Mouse (Mus musculus) G1E (cell line): ENCODE data around the gene Thop1. TPM values are rescaled to one million over a fixed set of nuclear protein-coding genes. Genes with fewer than 3 reads are reported as not detected.

ENCODE experiments used
- ATAC-seq: 2 replicates; pipeline ENCODE4 v1.8.0; 2016; ENCODE audit warnings: mild to moderate bottlenecking; ENCODE audit not compliant: insufficient number of reproducible peaks, poor library complexity, low FRiP score, severe bottlenecking; ENCODE audit errors: extremely low read depth
- DNase-seq: peaks from one replicate; pipeline ENCODE4 v3.0.0; 2012; ENCODE audit warnings: low spot score
- H3K27me3 ChIP-seq: 2 replicates; pipeline ENCODE4 v1.6.1; 2012; ENCODE audit warnings: mild to moderate bottlenecking, low read length, inconsistent platforms; ENCODE audit not compliant: insufficient read depth
- H3K36me3 ChIP-seq: replicated peaks from 2 replicates; pipeline ENCODE3; 2012; ENCODE audit warnings: mild to moderate bottlenecking, inconsistent platforms
- H3K4me1 ChIP-seq: 2 replicates; pipeline ENCODE4 v1.6.1; 2012; ENCODE audit warnings: low read depth, low read length, inconsistent platforms, mixed read lengths; ENCODE audit not compliant: insufficient read depth
- H3K4me3 ChIP-seq: 2 replicates; pipeline ENCODE4 v1.5.1; 2012; ENCODE audit warnings: low read depth, mild to moderate bottlenecking, inconsistent platforms, low read length, moderate library complexity, mixed read lengths
- H3K9me3 ChIP-seq: replicated peaks from 2 replicates; pipeline ENCODE4 v1.6.1; 2012; ENCODE audit warnings: inconsistent platforms
- CTCF ChIP-seq: IDR thresholded peaks from 2 replicates; pipeline ENCODE4 v1.5.1; 2012; ENCODE audit warnings: low read depth, low read length, inconsistent platforms, mixed read lengths
- GATA1 ChIP-seq: IDR thresholded peaks from 2 replicates; pipeline ENCODE4 v1.6.1; 2012; ENCODE audit warnings: borderline replicate concordance, low read length, inconsistent platforms, mixed read lengths
- GATA2 ChIP-seq: IDR thresholded peaks from 2 replicates; pipeline ENCODE4 v1.6.1; 2012; ENCODE audit warnings: low read depth, low read length, inconsistent platforms, borderline replicate concordance
- POLR2AphosphoS5 ChIP-seq: IDR thresholded peaks from 2 replicates; pipeline ENCODE4 v1.6.1; 2012; ENCODE audit warnings: low read depth, low read length, inconsistent platforms; ENCODE audit not compliant: insufficient replicate concordance
- TAL1 ChIP-seq: conservative IDR thresholded peaks from 2 replicates; pipeline ENCODE4 v1.6.1; 2012; ENCODE audit warnings: low read depth, low read length, inconsistent platforms, mixed read lengths
- polyA plus RNA-seq: library from polyadenylated mRNA; stranded (reverse); fragments of >175 nt; gene quantifications from 2 replicates; pipeline ENCODE4 v1.2.3, GENCODE M21; 2012
- total RNA-seq, 2 experiments: library from RNA; stranded (forward) in 1 of 2; stranded (reverse) in 1 of 2; fragments of 200-1000 nt in 1 of 2; fragments of >200 nt in 1 of 2; fragmentation: Nextera tagmentation in 1 of 2; gene quantifications; 2 replicates each; pipeline ENCODE4 v1.2.3; 2014 to 2017

Gene Thop1
- total and polyA plus RNA-seq, 3 experiments = 15.9 to 81.6 (median 19.0) TPM

DNA sequence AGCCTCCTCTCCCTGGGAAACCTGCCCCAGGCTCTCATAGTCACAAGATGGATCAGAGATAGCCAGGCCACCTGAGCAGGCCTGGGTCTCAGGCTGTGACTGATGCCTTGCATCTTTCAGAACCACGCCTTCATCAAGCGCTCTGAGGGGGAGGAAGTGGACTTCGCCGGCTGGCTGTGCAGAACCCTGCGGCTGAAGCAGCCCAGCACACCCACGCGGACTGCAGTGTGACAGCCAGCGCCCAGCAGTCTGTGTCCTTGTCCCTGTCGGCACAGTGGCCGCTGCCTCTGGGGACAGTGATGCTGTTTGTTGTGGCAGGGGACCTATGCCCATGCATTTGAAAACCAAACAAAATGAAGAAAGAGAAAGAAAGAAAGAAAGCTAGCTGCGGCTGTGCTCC lies 53.7 kb downstream of the Thop1 start:
- no peaks in the 10 kb centered on the region; the same call in 1 of the 2 replicates for H3K27me3 ChIP-seq
- ATAC-seq (no peak), DNase-seq (no peak)
- H3K36me3 ChIP-seq = peaks cover 80% of the 10 kb centered on the region
- H3K4me1 ChIP-seq = peaks cover 25% of the 10 kb centered on the region; the same call in 1 of the 2 replicates
- H3K4me3 ChIP-seq = no peak overlapping the region
- no peaks in the 10 kb centered on the region for H3K9me3 ChIP-seq
- TF ChIP-seq GATA2 (no peak), CTCF (no peak), TAL1 (no peak), POLR2AphosphoS5 (no peak), GATA1 (no peak)

Other genes starting within 250 kb of the Thop1 start
Only the 20 nearest of the 27 such genes appear.
- gene Timm13, start 169.1 kb upstream of the Thop1 start, total RNA-seq (2014; fragmentation: Nextera tagmentation) = 34.0 and 51.2 TPM in 2 replicates
- gene Timm13, start 169.1 kb upstream of the Thop1 start, total RNA-seq (2017) = 70.4 and 75.5 TPM in 2 replicates
- gene Timm13, start 169.1 kb upstream of the Thop1 start, polyA plus RNA-seq = 295 and 345 TPM in 2 replicates
- gene Lmnb2, start 151.8 kb upstream of the Thop1 start, total RNA-seq (2014; fragmentation: Nextera tagmentation) = 3.0 and 3.1 TPM in 2 replicates
- gene Lmnb2, start 151.8 kb upstream of the Thop1 start, total RNA-seq (2017) = 4.8 and 5.5 TPM in 2 replicates
- gene Lmnb2, start 151.8 kb upstream of the Thop1 start, polyA plus RNA-seq = 10.2 and 11.9 TPM in 2 replicates
- gene Gadd45b, start 140.0 kb upstream of the Thop1 start, total RNA-seq (2014; fragmentation: Nextera tagmentation) = 2.1 and 5.7 TPM in 2 replicates
- gene Gadd45b, start 140.0 kb upstream of the Thop1 start, total RNA-seq (2017) = 1.1 and 1.9 TPM in 2 replicates
- gene Gadd45b, start 140.0 kb upstream of the Thop1 start, polyA plus RNA-seq = 2.8 and 3.7 TPM in 2 replicates
- 0.90 and 1.7 TPM in 2 replicates for gene Gng7, start 55.1 kb upstream of the Thop1 start, total RNA-seq (2014; fragmentation: Nextera tagmentation)
- gene Gng7, start 55.1 kb upstream of the Thop1 start, total RNA-seq (2017) = 0.33 and 0.58 TPM in 2 replicates
- 0.65 and 0.87 TPM in 2 replicates for gene Gng7, start 55.1 kb upstream of the Thop1 start, polyA plus RNA-seq
- gene Diras1, start 44.4 kb upstream of the Thop1 start, total RNA-seq (2014; fragmentation: Nextera tagmentation) = not detected in 2 replicates
- 0.44 TPM in 1 of 2 replicates, not detected in the other for gene Diras1, start 44.4 kb upstream of the Thop1 start, total RNA-seq (2017)
- 0.02 TPM in 1 of 2 replicates, not detected in the other for gene Diras1, start 44.4 kb upstream of the Thop1 start, polyA plus RNA-seq
- gene Slc39a3, start 32.6 kb upstream of the Thop1 start, total RNA-seq (2014; fragmentation: Nextera tagmentation) = 2.8 and 3.4 TPM in 2 replicates
- gene Slc39a3, start 32.6 kb upstream of the Thop1 start, total RNA-seq (2017) = 7.4 and 9.9 TPM in 2 replicates
- 8.2 and 9.6 TPM in 2 replicates for gene Slc39a3, start 32.6 kb upstream of the Thop1 start, polyA plus RNA-seq
- gene Sgta, start 9.9 kb upstream of the Thop1 start, total RNA-seq (2014; fragmentation: Nextera tagmentation) = 69.9 and 71.1 TPM in 2 replicates
- 52.4 and 56.2 TPM in 2 replicates for gene Sgta, start 9.9 kb upstream of the Thop1 start, total RNA-seq (2017)
- 178 and 186 TPM in 2 replicates for gene Sgta, start 9.9 kb upstream of the Thop1 start, polyA plus RNA-seq
- gene Creb3l3, start 28.8 kb downstream of the Thop1 start, total RNA-seq (2014; fragmentation: Nextera tagmentation) = not detected in 2 replicates
- gene Creb3l3, start 28.8 kb downstream of the Thop1 start, total RNA-seq (2017) = 0.29 TPM in 1 of 2 replicates, not detected in the other
- gene Creb3l3, start 28.8 kb downstream of the Thop1 start, polyA plus RNA-seq = not detected in 2 replicates
- gene Map2k2, start 35.9 kb downstream of the Thop1 start, total RNA-seq (2014; fragmentation: Nextera tagmentation) = 35.9 and 52.2 TPM in 2 replicates
- 63.5 and 76.7 TPM in 2 replicates for gene Map2k2, start 35.9 kb downstream of the Thop1 start, total RNA-seq (2017)
- 272 and 393 TPM in 2 replicates for gene Map2k2, start 35.9 kb downstream of the Thop1 start, polyA plus RNA-seq
- 27.7 and 31.1 TPM in 2 replicates for gene Zbtb7a, start 65.2 kb downstream of the Thop1 start, total RNA-seq (2014; fragmentation: Nextera tagmentation)
- gene Zbtb7a, start 65.2 kb downstream of the Thop1 start, total RNA-seq (2017) = 6.4 and 7.1 TPM in 2 replicates
- gene Zbtb7a, start 65.2 kb downstream of the Thop1 start, polyA plus RNA-seq = 75.7 and 79.1 TPM in 2 replicates
- 28.6 and 34.4 TPM in 2 replicates for gene Pias4, start 97.9 kb downstream of the Thop1 start, total RNA-seq (2014; fragmentation: Nextera tagmentation)
- 21.2 and 24.8 TPM in 2 replicates for gene Pias4, start 97.9 kb downstream of the Thop1 start, total RNA-seq (2017)
- 62.7 and 70.5 TPM in 2 replicates for gene Pias4, start 97.9 kb downstream of the Thop1 start, polyA plus RNA-seq
- 1,577 and 1,715 TPM in 2 replicates for gene Eef2, start 106.6 kb downstream of the Thop1 start, total RNA-seq (2014; fragmentation: Nextera tagmentation)
- 1,676 and 1,695 TPM in 2 replicates for gene Eef2, start 106.6 kb downstream of the Thop1 start, total RNA-seq (2017)
- 2,355 and 3,878 TPM in 2 replicates for gene Eef2, start 106.6 kb downstream of the Thop1 start, polyA plus RNA-seq
- 34.2 and 43.3 TPM in 2 replicates for gene Dapk3, start 113.0 kb downstream of the Thop1 start, total RNA-seq (2014; fragmentation: Nextera tagmentation)
- gene Dapk3, start 113.0 kb downstream of the Thop1 start, total RNA-seq (2017) = 39.3 and 40.8 TPM in 2 replicates
- 69.8 and 96.7 TPM in 2 replicates for gene Dapk3, start 113.0 kb downstream of the Thop1 start, polyA plus RNA-seq
- gene 4930442H23Rik, start 113.8 kb downstream of the Thop1 start, total RNA-seq (2014; fragmentation: Nextera tagmentation) = not detected in 2 replicates
- gene 4930442H23Rik, start 113.8 kb downstream of the Thop1 start, total RNA-seq (2017) = not detected in 2 replicates
- not detected in 2 replicates for gene 4930442H23Rik, start 113.8 kb downstream of the Thop1 start, polyA plus RNA-seq
- gene Nmrk2, start 132.0 kb downstream of the Thop1 start, total RNA-seq (2014; fragmentation: Nextera tagmentation) = not detected in 2 replicates
- not detected in 2 replicates for gene Nmrk2, start 132.0 kb downstream of the Thop1 start, total RNA-seq (2017)
- gene Nmrk2, start 132.0 kb downstream of the Thop1 start, polyA plus RNA-seq = not detected in 2 replicates
- not detected in 2 replicates for gene Atcay, start 160.8 kb downstream of the Thop1 start, total RNA-seq (2014; fragmentation: Nextera tagmentation)
- gene Atcay, start 160.8 kb downstream of the Thop1 start, total RNA-seq (2017) = 0.06 and 0.11 TPM in 2 replicates
- not detected in 2 replicates for gene Atcay, start 160.8 kb downstream of the Thop1 start, polyA plus RNA-seq
- gene Zfr2, start 163.1 kb downstream of the Thop1 start, total RNA-seq (2014; fragmentation: Nextera tagmentation) = 7.0 and 7.1 TPM in 2 replicates
- 2.6 and 3.2 TPM in 2 replicates for gene Zfr2, start 163.1 kb downstream of the Thop1 start, total RNA-seq (2017)
- 1.8 and 1.9 TPM in 2 replicates for gene Zfr2, start 163.1 kb downstream of the Thop1 start, polyA plus RNA-seq
- gene Matk, start 182.9 kb downstream of the Thop1 start, total RNA-seq (2014; fragmentation: Nextera tagmentation) = not detected in 2 replicates
- gene Matk, start 182.9 kb downstream of the Thop1 start, total RNA-seq (2017) = 0.05 and 0.06 TPM in 2 replicates
- 0.07 TPM in 1 of 2 replicates, not detected in the other for gene Matk, start 182.9 kb downstream of the Thop1 start, polyA plus RNA-seq
- gene Mrpl54, start 196.9 kb downstream of the Thop1 start, total RNA-seq (2014; fragmentation: Nextera tagmentation) = 75.6 and 78.6 TPM in 2 replicates
- 186 and 206 TPM in 2 replicates for gene Mrpl54, start 196.9 kb downstream of the Thop1 start, total RNA-seq (2017)
- gene Mrpl54, start 196.9 kb downstream of the Thop1 start, polyA plus RNA-seq = 612 and 631 TPM in 2 replicates
- 36.2 and 44.6 TPM in 2 replicates for gene Apba3, start 196.9 kb downstream of the Thop1 start, total RNA-seq (2014; fragmentation: Nextera tagmentation)
- gene Apba3, start 196.9 kb downstream of the Thop1 start, total RNA-seq (2017) = 27.9 and 38.9 TPM in 2 replicates
- 113 and 130 TPM in 2 replicates for gene Apba3, start 196.9 kb downstream of the Thop1 start, polyA plus RNA-seq